Mouse (Mus musculus) neural tube, postnatal 0 days (tissue): ENCODE results near the gene Atp6v0a1. TPM values are rescaled to one million over a fixed set of nuclear protein-coding genes. Genes with fewer than 3 reads are reported as not detected.

Source experiments
- microRNA-seq: library from miRNA; unstranded; fragments of <30 nt; microRNA quantifications from one replicate; pipeline ENCODE4, GENCODE M21; 2016
- polyA plus RNA-seq: library from polyadenylated mRNA; unstranded; fragments of >200 nt; fragmentation: Nextera tagmentation; extraction: Ambion mirVana; gene quantifications from 2 replicates; pipeline ENCODE4 v1.2.1, GENCODE M21; 2015

Gene Atp6v0a1
- polyA plus RNA-seq, result 156 and 176 TPM in 2 replicates

DNA sequence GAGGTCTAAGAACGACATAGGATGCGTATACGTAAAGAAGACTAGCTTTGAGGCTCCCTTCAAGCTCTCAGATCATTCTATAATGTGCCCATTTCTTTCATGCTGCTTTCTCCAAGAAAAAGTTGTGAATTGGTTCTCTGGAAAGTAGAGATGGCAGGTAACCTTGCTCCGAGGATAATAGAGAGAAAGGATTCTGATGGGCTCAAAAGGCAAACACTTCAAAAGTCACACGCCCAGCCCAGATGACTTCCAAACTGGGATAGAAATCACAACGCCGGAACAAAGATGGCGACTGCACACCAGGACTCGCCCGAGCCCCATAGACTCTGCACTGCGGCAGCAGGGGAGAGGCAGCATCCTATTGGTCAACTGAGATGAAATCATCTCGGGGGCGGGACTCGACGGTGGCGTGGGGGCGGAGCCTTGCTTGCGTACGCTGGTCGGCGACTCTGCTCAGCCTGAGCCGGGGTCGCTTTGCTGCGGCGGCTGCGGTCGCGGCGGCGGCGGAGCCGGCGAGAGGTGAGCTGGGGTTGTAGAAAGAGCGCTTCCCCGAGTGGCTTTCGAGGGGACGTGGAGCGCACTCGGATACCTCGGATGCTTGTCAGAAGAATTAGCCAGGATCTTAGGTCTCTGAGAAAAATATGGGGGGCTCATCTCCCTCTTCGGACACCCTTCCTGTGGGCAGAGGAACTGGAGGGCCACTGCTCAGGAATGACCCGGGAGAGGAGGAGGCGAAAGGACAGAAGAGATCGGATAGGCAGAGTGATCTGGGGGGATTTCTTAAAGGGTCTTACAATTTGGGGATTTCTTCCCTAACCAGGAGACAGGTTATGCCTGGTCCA lies at the start of gene Atp6v0a1:
Gene Atp6v0a1 (plus strand): TSS at position 407 of the 842 bp plus-strand sequence.

DNA sequence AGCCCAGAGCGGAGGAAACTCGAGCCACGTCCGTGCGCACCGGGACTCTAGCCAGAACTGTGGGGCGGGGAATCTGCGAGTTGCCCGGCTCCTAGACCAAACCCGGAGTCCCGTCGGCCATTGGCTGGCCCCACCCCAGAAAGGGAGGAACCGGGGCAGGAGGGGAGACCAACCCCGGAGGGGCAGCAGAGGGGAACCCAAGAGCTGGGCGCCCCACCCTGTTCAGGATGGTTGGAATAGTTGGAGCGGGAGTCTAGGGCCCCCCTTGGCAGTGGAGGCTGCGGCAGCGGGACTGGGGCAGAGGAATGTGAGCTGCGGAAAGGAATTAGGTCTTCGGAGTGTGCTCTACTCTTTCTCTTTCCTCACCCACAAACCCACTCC lies 38.7 kb upstream of the Atp6v0a1 start, which contains the start of gene Cavin1:
Gene Cavin1 (minus strand): TSS at position 331 of the 381 bp plus-strand sequence.

DNA sequence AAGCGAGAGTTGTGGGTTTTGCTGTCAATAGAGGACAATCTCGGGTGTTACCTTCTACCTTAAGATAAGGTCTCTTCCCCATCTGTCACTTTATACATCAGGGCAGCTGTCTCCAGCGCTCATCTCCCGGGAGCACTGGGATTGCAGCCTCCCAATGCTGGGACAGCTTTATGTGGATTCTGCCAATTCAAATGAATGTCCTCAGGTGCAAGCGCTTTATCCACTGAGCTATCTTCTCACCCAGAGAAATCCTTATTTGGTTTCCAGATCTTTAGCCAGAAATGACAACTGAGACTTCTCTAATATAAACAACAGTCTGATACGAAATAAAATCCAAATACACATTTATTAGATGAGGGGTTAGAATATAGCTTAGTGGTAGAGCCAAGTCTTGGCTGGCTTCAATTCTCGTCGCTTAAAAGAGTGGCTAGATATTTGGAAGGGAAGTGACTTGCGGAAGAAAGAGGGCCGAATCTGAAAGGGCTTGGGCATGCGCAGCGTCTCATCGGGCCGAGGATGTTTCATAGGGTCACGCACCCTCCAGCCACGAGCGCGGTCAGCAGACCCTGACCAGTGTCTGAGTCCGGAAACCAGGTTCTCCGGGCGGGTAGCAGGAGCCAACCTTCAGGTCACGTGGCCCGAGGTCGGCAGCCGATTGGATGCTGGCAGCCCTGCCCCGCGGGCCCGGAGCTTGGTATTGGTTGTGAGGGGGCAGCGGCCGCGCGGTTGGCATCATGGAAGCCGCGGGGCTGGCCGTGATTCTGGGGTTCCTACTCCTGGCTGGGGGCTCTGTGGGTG lies 60.3 kb downstream of the Atp6v0a1 start, which contains the start of gene Naglu:
Gene Naglu (plus strand): TSS at position 622 of the 798 bp plus-strand sequence.

GRCm38 (mm10) chr11:101078121-101078520 lies 68.9 kb downstream of the Atp6v0a1 start, which contains the start of gene Hsd17b1:
Hsd17b1 (plus strand) TSS chr11:101078411.

DNA sequence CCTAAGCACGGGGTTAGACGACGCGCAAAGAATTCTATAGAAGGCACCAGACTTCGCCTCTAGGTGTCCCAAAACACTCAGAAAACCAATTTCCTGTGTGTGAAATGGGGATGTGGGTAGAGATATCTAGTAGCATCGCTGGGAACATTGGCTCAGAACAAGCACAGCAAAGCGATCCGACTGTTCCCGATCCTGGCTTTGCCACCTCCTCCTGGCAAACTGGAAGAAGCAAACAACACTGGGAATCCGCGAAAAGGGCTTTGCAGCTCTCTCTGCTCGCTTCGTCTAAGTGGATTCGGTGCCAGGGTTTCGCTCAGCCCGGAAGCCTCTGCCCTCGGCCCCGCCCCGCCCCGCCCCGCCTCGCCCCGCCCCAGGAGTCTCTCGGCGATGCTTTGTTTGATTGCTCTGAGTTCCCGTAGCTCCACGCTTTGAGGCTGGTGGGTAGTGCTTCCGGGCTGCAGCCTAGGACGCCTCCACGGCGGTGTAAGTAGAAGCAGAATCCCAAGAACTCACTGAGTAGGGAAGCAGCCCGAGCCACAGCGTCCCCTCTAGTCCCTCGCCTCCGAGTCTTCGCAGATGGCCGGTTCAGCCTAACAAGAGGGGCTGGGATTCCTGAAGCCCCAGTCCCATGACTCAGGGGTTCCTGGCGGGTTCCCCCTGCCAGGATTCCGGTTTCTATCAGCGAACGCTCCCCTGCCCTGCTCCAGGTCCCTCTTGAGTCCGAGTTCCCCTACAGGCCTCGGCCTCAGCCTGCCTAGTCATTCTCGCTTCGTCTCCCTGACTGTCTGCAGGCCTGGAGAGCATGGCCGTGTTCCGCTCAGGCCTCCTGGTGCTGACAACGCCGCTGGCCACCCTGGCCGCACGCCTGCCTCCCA lies 73.2 kb downstream of the Atp6v0a1 start, which contains the start of gene Coasy:
Gene Coasy (plus strand): TSS at position 358 of the 875 bp plus-strand sequence.

GRCm38 (mm10) chr11:101086756-101087681 lies 77.8 kb downstream of the Atp6v0a1 start, which contains the start of gene Mlx:
Mlx (plus strand) TSS chr11:101087277.

GRCm38 (mm10) chr11:101095314-101096024 lies 86.2 kb downstream of the Atp6v0a1 start, which contains the start of gene Psmc3ip:
Psmc3ip (minus strand) TSS chr11:101095436.

Small RNA genes lying within 50 kb of the gene (microRNA-seq; reads per million reads assigned to microRNA genes)
- 4.4 reads per million, percentile 7 among the genes with 10 or more reads in this experiment for gene Mir6928

Other genes starting within 250 kb of the Atp6v0a1 start
- 3.7 and 5.5 TPM in 2 replicates for gene Kcnh4, start 249.5 kb upstream of the Atp6v0a1 start, polyA plus RNA-seq
- gene Hcrt, start 246.5 kb upstream of the Atp6v0a1 start, polyA plus RNA-seq, result 0.76 and 1.3 TPM in 2 replicates
- 8.1 and 8.2 TPM in 2 replicates for gene Ghdc, start 238.5 kb upstream of the Atp6v0a1 start, polyA plus RNA-seq
- gene Stat5b, start 158.7 kb upstream of the Atp6v0a1 start, polyA plus RNA-seq, result 16.4 and 17.6 TPM in 2 replicates
- gene Stat5a, start 150.1 kb upstream of the Atp6v0a1 start, polyA plus RNA-seq, result 2.3 and 3.0 TPM in 2 replicates
- 49.0 and 55.4 TPM in 2 replicates for gene Stat3, start 69.9 kb upstream of the Atp6v0a1 start, polyA plus RNA-seq
- gene Cavin1, start 38.6 kb upstream of the Atp6v0a1 start, polyA plus RNA-seq, result 52.5 and 68.3 TPM in 2 replicates
- gene Naglu, start 60.6 kb downstream of the Atp6v0a1 start, polyA plus RNA-seq, result 12.8 and 12.9 TPM in 2 replicates
- 0.18 and 0.28 TPM in 2 replicates for gene Hsd17b1, start 69.0 kb downstream of the Atp6v0a1 start, polyA plus RNA-seq
- 30.7 and 32.2 TPM in 2 replicates for gene Coasy, start 73.1 kb downstream of the Atp6v0a1 start, polyA plus RNA-seq
- gene Mlx, start 77.8 kb downstream of the Atp6v0a1 start, polyA plus RNA-seq, result 66.4 and 68.3 TPM in 2 replicates
- 11.4 and 15.9 TPM in 2 replicates for gene Psmc3ip, start 86.0 kb downstream of the Atp6v0a1 start, polyA plus RNA-seq
- gene Retreg3, start 110.4 kb downstream of the Atp6v0a1 start, polyA plus RNA-seq, result 21.0 and 22.1 TPM in 2 replicates
- 61.3 and 65.4 TPM in 2 replicates for gene Tubg1, start 110.5 kb downstream of the Atp6v0a1 start, polyA plus RNA-seq
- 62.5 and 67.4 TPM in 2 replicates for gene Tubg2, start 146.5 kb downstream of the Atp6v0a1 start, polyA plus RNA-seq
- gene Cntnap1, start 161.1 kb downstream of the Atp6v0a1 start, polyA plus RNA-seq, result 13.6 and 14.3 TPM in 2 replicates
- 7.9 and 10.5 TPM in 2 replicates for gene Plekhh3, start 161.9 kb downstream of the Atp6v0a1 start, polyA plus RNA-seq
- 0.56 and 1.0 TPM in 2 replicates for gene Ccr10, start 166.0 kb downstream of the Atp6v0a1 start, polyA plus RNA-seq
- gene Ezh1, start 217.0 kb downstream of the Atp6v0a1 start, polyA plus RNA-seq, result 21.5 and 25.4 TPM in 2 replicates
- 143 and 155 TPM in 2 replicates for gene Ramp2, start 236.6 kb downstream of the Atp6v0a1 start, polyA plus RNA-seq
- 129 and 133 TPM in 2 replicates for gene Vps25, start 244.3 kb downstream of the Atp6v0a1 start, polyA plus RNA-seq